Mouse (Mus musculus) lung, embryonic 16.5 days (tissue): Measurements from ENCODE around the gene Hydin. TPM values are rescaled to one million over a fixed set of nuclear protein-coding genes. Genes with fewer than 3 reads are reported as not detected.
"Not testable (repeated sequence)": the region's sequence is repeated elsewhere in the genome, so short reads cannot be mapped to it uniquely, and the experiment has no call there.

ENCODE experiments used
- ATAC-seq: fragments of 200-750 bp; cut with Nextera tagmentation; 2 replicates; pipeline ENCODE4 v1.8.0; 2017; ENCODE audit warnings: low read depth, mild to moderate bottlenecking, moderate library complexity
- H3K27ac ChIP-seq: fragments of 300-500 bp; sonication (generic); 2 replicates; pipeline ENCODE4 v1.5.1; 2014; ENCODE audit warnings: mild to moderate bottlenecking, control low read depth, low read length
- H3K27me3 ChIP-seq: fragments of 300-500 bp; sonication (generic); 2 replicates; pipeline ENCODE4 v1.6.1; 2014; ENCODE audit warnings: low read depth, low read length, mixed read lengths; ENCODE audit not compliant: control insufficient read depth, insufficient read depth
- H3K36me3 ChIP-seq: fragments of 300-500 bp; sonication (generic); 2 replicates; pipeline ENCODE4 v1.6.1; 2014; ENCODE audit warnings: low read length; ENCODE audit not compliant: control insufficient read depth, insufficient read depth
- H3K4me1 ChIP-seq: fragments of 300-500 bp; sonication (generic); replicated peaks from 2 replicates; pipeline ENCODE4 v1.6.1; 2014; ENCODE audit warnings: low read length, mixed read lengths; ENCODE audit not compliant: control insufficient read depth, insufficient read depth
- H3K4me2 ChIP-seq: fragments of 300-500 bp; sonication (generic); 2 replicates; pipeline ENCODE4 v1.6.1; 2014; ENCODE audit warnings: low read depth, low read length, control low read depth
- H3K4me3 ChIP-seq: fragments of 300-500 bp; sonication (generic); 2 replicates; pipeline ENCODE4 v1.5.1; 2014; ENCODE audit warnings: mild to moderate bottlenecking, low read length, control low read depth
- H3K9ac ChIP-seq: fragments of 300-500 bp; sonication (generic); 2 replicates; pipeline ENCODE4 v1.6.1; 2014; ENCODE audit warnings: low read length, control low read depth
- H3K9me3 ChIP-seq: fragments of 300-500 bp; sonication (generic); 2 replicates; pipeline ENCODE4 v1.6.1; 2016; ENCODE audit warnings: low read length; ENCODE audit not compliant: control insufficient read depth
- WGBS: fragments of 180-500 bp; shearing (Covaris S2); extraction: QIAGEN DNeasy Blood & Tissue Kit; methylation state at CpG from one replicate; pipeline ENCODE4 v1.1.7; 2014; 5-methylcytosine and 5-hydroxymethylcytosine counted together
- polyA plus RNA-seq: library from polyadenylated mRNA; unstranded; fragments of >200 nt; fragmentation: Nextera tagmentation; extraction: Ambion mirVana; gene quantifications from 2 replicates; pipeline ENCODE4 v1.2.1, GENCODE M21; 2015

Gene Hydin
- polyA plus RNA-seq, 1 experiment from 2014 or later = 0.79 TPM

DNA sequence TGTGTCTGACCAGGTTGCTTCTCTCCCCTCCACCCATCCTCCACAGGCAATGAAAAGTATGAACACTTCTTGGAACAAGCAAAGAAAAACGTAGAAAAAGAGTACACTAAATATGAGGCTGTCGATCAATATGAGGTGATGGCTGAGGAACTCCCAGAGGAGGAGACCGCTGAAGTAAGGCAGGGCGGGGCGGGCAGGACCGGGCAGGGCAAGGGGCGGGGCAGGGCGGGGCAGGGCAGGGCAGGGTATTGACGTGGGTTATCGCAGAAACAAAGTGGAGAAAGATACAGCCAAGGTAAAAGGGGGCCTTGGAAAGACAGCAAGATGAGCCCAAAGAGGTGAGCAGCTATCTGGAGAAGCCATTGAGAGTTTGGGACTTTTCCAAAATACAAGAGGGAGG lies 236.1 kb downstream of the Hydin start:
- ATAC-seq = no peak
- Histone ChIP-seq H3K36me3 (no peaks in the 10 kb centered on the region), H3K9ac (no peak overlapping the region), H3K27ac (no peak overlapping the region), H3K9me3 (no peaks in the 10 kb centered on the region), H3K27me3 (no peaks in the 10 kb centered on the region), H3K4me3 (no peak overlapping the region), H3K4me1 (no peaks in the 10 kb centered on the region), H3K4me2 (no peak overlapping the region)
- WGBS = 6% methylated on average over 10 of the region's 10 CpGs

DNA sequence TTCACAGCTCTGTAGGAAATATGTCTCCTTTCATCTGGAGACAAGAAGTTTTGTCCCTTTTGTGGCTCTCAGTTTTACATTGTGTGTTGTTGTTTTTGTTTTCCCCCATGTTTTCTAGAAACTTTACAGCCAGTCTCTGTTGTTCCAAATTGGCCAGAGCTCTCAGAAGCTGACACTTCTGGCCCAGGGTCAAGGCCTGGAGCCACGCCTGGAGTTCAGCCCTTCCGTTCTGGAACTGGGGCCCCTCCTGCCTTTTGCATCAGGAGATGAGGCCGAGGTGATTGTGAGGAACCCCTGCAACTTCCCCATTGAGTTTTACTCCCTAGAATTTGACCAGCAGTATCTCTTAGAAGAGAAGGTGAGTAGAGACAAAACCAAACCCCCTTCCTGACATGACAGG lies 242.0 kb downstream of the Hydin start:
- no peaks in the 10 kb centered on the region for H3K36me3 ChIP-seq
- H3K4me3 ChIP-seq = no peak overlapping the region
- H3K27me3 ChIP-seq = no peaks in the 10 kb centered on the region
- no peak overlapping the region for H3K4me2 ChIP-seq
- H3K4me1 ChIP-seq = no peaks in the 10 kb centered on the region
- H3K27ac ChIP-seq = no peak overlapping the region
- H3K9me3 ChIP-seq = peaks cover 5% of the 10 kb centered on the region; the same call in 1 of the 2 replicates
- no peak for ATAC-seq
- 47% methylated on average over 3 of the region's 3 CpGs for WGBS
- H3K9ac ChIP-seq = no peak overlapping the region

DNA sequence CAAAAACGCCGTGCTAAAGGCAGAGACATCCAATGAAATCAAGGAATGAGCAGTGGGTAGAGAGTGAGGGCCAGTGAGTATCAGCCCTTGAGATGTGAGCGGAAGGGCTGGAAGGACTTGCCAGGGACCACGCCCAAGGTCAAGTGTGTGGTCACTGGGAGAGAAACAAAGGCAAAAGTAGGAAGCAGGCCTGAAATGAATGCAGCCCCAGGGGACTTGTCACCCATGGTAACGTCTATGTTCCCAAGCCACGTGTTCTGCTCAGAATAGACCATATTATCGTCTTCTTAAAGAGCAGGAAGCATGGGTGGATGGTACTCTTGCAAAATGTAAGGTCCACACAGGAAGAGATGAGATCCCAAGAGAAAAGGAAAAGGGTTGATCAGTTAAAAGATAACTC lies 253.0 kb downstream of the Hydin start:
- H3K36me3 ChIP-seq = no peaks in the 10 kb centered on the region
- no peaks in the 10 kb centered on the region for H3K9me3 ChIP-seq
- no peak overlapping the region for H3K27ac ChIP-seq
- no peak overlapping the region for H3K4me3 ChIP-seq
- WGBS = 67% methylated on average over 7 of the region's 7 CpGs
- no peaks in the 10 kb centered on the region for H3K27me3 ChIP-seq
- no peak overlapping the region for H3K9ac ChIP-seq
- H3K4me2 ChIP-seq = no peak overlapping the region
- H3K4me1 ChIP-seq = no peaks in the 10 kb centered on the region
- no peak for ATAC-seq

DNA sequence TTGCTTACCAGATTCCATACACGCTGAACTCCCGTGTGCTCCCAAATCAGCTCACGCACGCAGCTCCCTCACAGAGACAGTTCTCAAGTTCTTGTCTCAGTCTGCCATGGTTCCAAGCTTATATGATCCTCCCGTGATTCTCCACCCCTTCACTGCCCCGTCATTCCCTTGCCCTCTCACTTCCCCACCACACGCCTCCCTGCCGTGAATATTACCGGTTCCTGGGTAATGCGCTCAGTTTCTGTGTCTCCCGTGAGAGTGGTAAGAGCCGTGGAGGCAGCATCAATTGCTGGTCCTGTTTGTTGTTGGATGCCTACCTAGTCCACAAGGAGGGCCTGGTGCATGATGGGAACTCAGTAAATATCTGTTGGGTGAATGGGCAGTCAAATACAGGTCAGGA lies 255.1 kb downstream of the Hydin start:
- WGBS = 85% methylated on average over 12 of the region's 12 CpGs
- Histone ChIP-seq H3K4me2 (no peak overlapping the region), H3K36me3 (no peaks in the 10 kb centered on the region), H3K9me3 (no peaks in the 10 kb centered on the region), H3K27ac (no peak overlapping the region), H3K27me3 (no peaks in the 10 kb centered on the region), H3K9ac (no peak overlapping the region), H3K4me1 (no peaks in the 10 kb centered on the region), H3K4me3 (no peak overlapping the region)
- no peak for ATAC-seq

DNA sequence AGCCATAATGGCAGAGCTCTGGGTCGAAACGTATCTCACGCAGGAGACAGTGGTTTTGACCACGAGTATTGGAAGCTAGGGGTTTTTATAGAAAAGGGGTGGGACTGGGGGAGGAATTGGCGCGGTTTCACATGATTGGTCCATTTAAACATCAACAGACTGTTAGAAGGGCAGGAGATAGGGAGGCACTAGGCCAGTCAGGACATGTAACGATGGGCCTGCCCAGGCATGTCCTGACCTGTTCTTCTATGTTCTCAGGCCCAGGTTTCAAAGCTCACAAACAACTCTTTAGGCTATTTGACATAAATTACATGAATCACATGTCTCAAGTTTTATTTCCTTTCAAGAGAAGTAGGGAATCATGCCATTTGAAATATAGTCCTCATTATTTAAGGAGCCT lies 255.7 kb downstream of the Hydin start:
- not testable (repeated sequence) for ATAC-seq
- 84% methylated on average over 7 of the region's 7 CpGs for WGBS

DNA sequence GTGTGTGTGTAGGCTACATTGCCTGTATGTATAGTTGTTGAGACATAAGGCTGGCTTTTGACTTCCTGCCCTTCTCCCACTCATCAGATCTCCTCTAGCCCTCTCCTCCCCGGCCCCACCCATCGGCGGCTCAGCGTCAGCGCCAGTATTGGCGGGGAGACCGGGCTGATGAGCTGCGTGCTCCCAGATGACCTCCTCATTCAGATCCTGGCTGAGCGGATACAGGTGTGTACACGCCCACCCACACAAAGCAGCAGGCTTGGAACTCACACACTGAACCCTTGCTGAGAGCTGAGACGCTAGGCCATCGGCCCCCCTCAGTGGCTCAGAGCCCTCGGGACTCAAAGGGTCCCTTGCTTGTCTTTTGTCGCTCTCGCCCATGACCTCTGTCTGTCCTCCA lies 256.2 kb downstream of the Hydin start:
- Histone ChIP-seq H3K9me3 (no peaks in the 10 kb centered on the region), H3K9ac (no peak overlapping the region), H3K27ac (no peak overlapping the region), H3K27me3 (no peaks in the 10 kb centered on the region), H3K36me3 (no peaks in the 10 kb centered on the region), H3K4me2 (no peak overlapping the region), H3K4me1 (no peaks in the 10 kb centered on the region), H3K4me3 (no peak overlapping the region)
- ATAC-seq = no peak
- 53% methylated on average over 15 of the region's 15 CpGs for WGBS

More for the DNA sequence above, 255.7 kb downstream of the Hydin start:
- H3K27me3 ChIP-seq, H3K4me1 ChIP-seq, H3K4me3 ChIP-seq, H3K36me3 ChIP-seq, H3K4me2 ChIP-seq, H3K27ac ChIP-seq, H3K9me3 ChIP-seq, H3K9ac ChIP-seq: not testable (repeated sequence)

DNA sequence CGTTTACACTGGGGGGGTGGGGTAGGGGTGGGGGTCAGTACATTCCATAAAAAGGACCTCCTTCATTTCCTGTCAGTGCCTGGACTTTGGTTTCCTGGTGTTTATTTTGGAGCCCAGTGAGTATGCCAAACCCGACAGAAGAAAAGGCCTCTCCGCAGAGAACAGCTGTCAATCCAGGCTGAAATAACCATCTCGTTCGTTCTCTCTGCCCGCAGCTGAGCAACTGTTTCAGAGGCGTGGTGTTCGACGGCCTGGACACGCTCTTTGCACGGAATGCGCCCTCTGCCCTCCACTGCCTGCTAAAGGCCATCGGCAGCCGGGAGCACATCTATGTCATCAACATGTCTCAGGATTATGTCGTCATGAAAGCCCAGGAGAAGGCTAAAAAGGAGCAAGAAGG lies 258.5 kb downstream of the Hydin start:
- Histone ChIP-seq H3K27ac (no peak overlapping the region), H3K9ac (no peak overlapping the region), H3K9me3 (no peaks in the 10 kb centered on the region), H3K4me1 (peaks cover 4% of the 10 kb centered on the region), H3K27me3 (no peaks in the 10 kb centered on the region), H3K4me2 (no peak overlapping the region), H3K36me3 (no peaks in the 10 kb centered on the region), H3K4me3 (no peak overlapping the region)
- no peak for ATAC-seq
- WGBS = 20% methylated on average over 15 of the region's 15 CpGs

DNA sequence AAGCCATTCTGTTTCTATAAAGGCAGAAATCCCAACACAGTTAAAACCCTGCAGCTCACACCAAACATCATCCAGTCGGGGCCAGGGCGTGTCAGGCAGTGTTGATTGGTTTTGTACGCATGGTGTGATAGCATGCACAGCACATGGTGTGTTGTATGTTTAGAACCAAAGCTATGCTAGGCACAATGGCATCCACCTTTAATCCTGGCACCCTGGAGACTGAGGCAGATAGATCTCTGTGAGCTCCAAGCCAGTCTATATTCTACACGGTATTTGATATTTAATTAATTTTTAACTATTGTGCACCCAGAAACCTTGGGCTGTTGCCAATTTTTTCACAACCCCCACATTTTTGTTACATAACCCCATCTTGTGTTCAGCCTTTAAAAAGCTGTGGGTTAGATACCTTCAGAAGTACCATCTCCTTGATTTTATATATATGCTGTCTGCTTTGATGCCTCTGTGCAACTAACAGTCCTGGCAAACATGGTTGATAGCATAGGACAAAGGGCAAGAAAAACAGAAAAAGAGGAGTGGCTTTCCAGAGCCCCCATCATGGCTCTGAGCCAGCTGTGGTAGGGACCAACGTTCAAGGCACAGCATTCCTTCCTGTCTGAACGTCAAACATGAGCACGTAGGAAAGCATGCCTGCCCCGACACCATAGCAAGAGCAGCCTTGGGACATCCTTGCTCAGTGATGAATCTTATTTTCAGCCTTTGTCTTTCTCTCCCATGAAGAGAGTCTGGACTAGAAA lies 263.4 kb downstream of the Hydin start:
- Histone ChIP-seq H3K9me3 (no peaks in the 10 kb centered on the region), H3K27ac (no peak overlapping the region), H3K4me2 (no peak overlapping the region), H3K4me3 (no peak overlapping the region), H3K36me3 (no peaks in the 10 kb centered on the region), H3K9ac (no peak overlapping the region), H3K4me1 (peaks cover 7% of the 10 kb centered on the region), H3K27me3 (no peaks in the 10 kb centered on the region)
- WGBS = 28% methylated on average over 8 of the region's 8 CpGs
- ATAC-seq = peak; percentile 34; the same call in 1 of the 2 replicates

DNA sequence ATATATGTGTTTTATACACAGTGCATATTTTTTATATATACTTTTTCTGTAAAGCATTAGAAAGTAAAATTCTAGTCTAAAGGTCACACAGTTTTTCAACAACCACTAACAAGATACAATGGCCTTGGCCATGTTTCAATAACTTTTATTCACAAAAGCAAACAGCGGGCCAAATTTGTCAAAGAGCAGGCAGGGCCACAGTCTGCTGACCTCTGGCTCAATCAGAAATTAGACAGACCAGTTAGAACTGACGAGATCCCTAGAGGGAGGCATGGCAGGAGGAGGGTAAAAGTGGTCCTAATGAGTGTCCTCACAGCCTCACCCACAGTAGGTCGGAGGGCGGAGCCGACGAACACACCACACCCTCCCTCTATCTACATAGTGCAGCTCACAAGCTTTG lies 267.0 kb downstream of the Hydin start:
- WGBS = 76% methylated on average over 6 of the region's 6 CpGs
- no peak for ATAC-seq
- no peak overlapping the region for H3K4me3 ChIP-seq
- H3K27me3 ChIP-seq = no peaks in the 10 kb centered on the region
- H3K4me2 ChIP-seq = no peak overlapping the region
- peaks cover 7% of the 10 kb centered on the region for H3K4me1 ChIP-seq
- no peaks in the 10 kb centered on the region for H3K9me3 ChIP-seq
- no peak overlapping the region for H3K27ac ChIP-seq
- H3K9ac ChIP-seq = no peak overlapping the region
- H3K36me3 ChIP-seq = no peaks in the 10 kb centered on the region

DNA sequence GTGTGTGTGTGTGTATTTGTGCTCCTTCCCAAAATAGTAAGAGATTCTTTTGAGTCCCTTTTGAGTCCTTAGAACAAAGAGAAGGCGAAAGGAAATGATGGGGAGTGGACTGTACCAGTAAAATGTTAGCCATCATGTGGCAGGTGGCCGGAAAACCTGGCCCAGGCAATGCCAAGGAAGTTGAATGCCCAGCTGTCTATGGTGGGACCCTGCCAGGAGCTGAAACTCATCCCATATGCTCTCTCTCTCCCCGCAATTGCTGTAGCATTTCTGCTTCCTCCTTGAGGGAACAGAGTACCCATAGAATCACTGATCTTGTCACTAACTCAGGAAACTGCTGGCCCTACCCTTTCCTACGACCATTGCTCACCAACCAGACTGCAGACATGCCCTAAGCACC lies 271.1 kb downstream of the Hydin start:
- Histone ChIP-seq H3K4me2 (no peak overlapping the region), H3K4me3 (no peak overlapping the region), H3K4me1 (no peaks in the 10 kb centered on the region), H3K27me3 (no peaks in the 10 kb centered on the region), H3K36me3 (no peaks in the 10 kb centered on the region), H3K9ac (no peak overlapping the region), H3K27ac (no peak overlapping the region), H3K9me3 (no peaks in the 10 kb centered on the region)
- no peak for ATAC-seq
- 63% methylated on average over 4 of the region's 4 CpGs for WGBS
